Mouse (Mus musculus): ENCODE measurements around the gene Fndc7. TPM values are rescaled to one million over a fixed set of nuclear protein-coding genes. Genes with fewer than 3 reads are reported as not detected.
A peak's percentile ranks its signal among the peaks of the same experiment; 100 is the strongest.

Gene Fndc7
- polyA plus RNA-seq, 1 experiment, result 0.26 TPM

DNA sequence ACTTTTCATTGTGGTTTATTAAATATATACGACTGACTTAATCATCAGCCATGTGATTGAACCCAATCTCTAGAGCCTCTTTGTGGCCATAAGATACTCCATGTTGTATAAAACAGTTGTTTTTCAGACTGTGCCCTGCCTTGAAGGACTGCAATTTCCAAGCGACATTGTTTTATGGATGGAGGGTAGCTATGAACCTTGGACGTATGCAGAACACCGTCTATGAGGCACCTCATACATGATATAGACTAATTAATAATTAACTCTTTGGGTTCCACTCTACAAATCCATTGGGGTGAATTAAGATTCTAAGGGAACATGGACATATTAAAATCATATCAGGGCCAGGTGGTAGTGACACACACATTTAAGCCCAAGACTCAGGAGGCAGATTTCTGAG lies 35.9 kb upstream of the Fndc7 start:
- H3K4me3 ChIP-seq, result no peak overlapping the region
- no peak for TF ChIP-seq MYOD1 (IDR thresholded peaks at IDR 0.05; ENCODE audit: control insufficient read depth in 1 of 3, insufficient read length in 2 of 3, low read depth in 2 of 3)
- no peak overlapping the region for H3K4me2 ChIP-seq (ENCODE audit: low read depth)
- H3K36me3 ChIP-seq (ENCODE audit: control insufficient read depth, insufficient read depth), result no peaks in the 10 kb centered on the region
- H3K79me2 ChIP-seq (ENCODE audit: control insufficient read depth, insufficient read depth), result no peaks in the 10 kb centered on the region
- H3K27me3 ChIP-seq (ENCODE audit: control insufficient read depth, insufficient read depth, insufficient read length), result no peaks in the 10 kb centered on the region
- no peak overlapping the region for H3ac ChIP-seq (ENCODE audit: control insufficient read depth, insufficient read length)

DNA sequence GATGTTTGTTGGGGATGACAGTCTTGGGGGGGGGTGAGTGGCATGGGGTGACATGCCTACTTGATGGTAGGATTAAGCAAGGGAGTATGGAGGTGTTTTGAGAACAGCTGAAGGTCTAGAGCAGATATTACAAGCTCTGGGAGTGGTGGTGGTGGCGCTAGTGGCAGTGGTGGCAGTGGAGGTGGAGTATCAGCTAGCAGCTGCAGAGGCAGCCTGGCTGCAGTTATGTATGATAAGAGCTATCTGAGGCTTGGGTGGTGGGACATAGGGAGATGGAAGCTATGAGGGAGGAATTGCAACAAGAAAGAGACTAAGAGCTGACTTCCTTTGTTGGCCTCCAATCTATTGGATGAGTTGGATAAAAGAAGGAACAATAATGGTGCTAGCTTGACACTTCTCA lies 32.0 kb upstream of the Fndc7 start:
- Histone ChIP-seq H3K36me3 (ENCODE audit: control insufficient read depth, insufficient read depth) (no peaks in the 10 kb centered on the region), H3K4me3 (no peak overlapping the region), H3K27me3 (ENCODE audit: control insufficient read depth, insufficient read depth, insufficient read length) (no peaks in the 10 kb centered on the region), H3K4me2 (ENCODE audit: low read depth) (no peak overlapping the region), H3ac (ENCODE audit: control insufficient read depth, insufficient read length) (no peak overlapping the region), H3K79me2 (ENCODE audit: control insufficient read depth, insufficient read depth) (no peaks in the 10 kb centered on the region)
- TF ChIP-seq TCF3 (IDR thresholded peaks at IDR 0.05; ENCODE audit: insufficient read length, low read depth) (no peak), MYOD1 (IDR thresholded peaks at IDR 0.05; ENCODE audit: control insufficient read depth in 1 of 3, insufficient read length in 2 of 3, low read depth in 2 of 3) (peak in 1 of 3 experiments; percentile 30), USF1 (IDR thresholded peaks at IDR 0.05; ENCODE audit: low read depth) (no peak)

DNA sequence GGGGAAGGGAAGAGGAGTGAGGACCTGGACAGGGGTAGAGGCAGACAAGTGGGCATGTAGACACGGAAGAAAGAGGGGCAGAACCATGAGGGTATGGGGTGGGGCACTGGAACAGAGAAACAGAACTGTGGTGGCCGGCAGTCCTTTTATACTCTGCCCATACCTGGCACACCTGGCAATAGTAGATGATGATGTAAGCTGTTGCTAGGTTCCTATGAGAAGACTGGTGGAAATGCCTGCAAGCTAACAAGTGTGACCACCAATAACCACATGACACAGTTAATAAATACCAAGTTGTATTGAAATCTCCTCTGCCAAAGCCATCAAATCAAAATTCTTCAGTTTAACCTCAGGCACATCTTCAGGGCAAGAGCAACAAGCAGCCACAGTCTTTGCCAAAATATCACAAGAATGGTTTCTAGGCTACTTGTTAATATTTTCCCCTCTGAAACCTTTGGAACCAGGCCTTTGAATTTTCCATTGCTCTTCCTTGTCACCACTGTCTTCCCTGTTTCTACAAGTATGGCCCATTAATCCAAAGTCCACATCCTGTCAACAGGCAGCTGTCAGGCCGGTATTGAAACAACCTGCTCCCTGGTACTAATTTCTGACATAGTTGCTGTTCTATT lies 30.7 kb upstream of the Fndc7 start:
- H3ac ChIP-seq (ENCODE audit: control insufficient read depth, insufficient read length), result no peak overlapping the region
- H3K79me2 ChIP-seq (ENCODE audit: control insufficient read depth, insufficient read depth), result no peaks in the 10 kb centered on the region

DNA sequence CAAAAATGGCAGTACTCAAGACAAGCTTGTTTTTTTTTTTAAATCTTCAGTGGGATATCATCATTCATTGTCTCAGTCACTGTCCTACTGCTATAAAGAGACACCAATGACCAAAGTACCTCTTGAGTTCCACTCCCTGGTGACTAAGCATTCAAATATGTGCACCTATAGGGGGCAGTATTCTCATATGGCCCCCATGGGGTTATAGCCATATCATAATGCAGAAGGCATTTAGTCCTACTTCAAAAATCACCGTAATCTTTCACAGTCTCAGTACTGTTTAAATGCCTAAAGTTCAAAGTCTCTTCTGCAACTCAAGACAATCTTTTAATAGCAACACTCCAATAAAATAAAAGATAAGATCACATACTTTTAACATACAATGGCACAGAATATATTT lies 29.0 kb upstream of the Fndc7 start:
- Histone ChIP-seq H3K36me3 (ENCODE audit: control insufficient read depth, insufficient read depth) (no peaks in the 10 kb centered on the region), H3K27me3 (ENCODE audit: control insufficient read depth, insufficient read depth, insufficient read length) (no peaks in the 10 kb centered on the region), H3K4me2 (ENCODE audit: low read depth) (no peak overlapping the region), H3ac (ENCODE audit: control insufficient read depth, insufficient read length) (no peak overlapping the region), H3K4me3 (no peak overlapping the region), H3K79me2 (ENCODE audit: control insufficient read depth, insufficient read depth) (no peaks in the 10 kb centered on the region)
- TF ChIP-seq POLR2A (IDR thresholded peaks at IDR 0.05; ENCODE audit: insufficient read length, low read depth) (no peak), USF1 (IDR thresholded peaks at IDR 0.05; ENCODE audit: low read depth) (no peak), POLR2AphosphoS2 (IDR thresholded peaks at IDR 0.05; ENCODE audit: insufficient read length, low read depth) (no peak), TCF12 (IDR thresholded peaks at IDR 0.05; ENCODE audit: insufficient read depth, poor library complexity, severe bottlenecking) (no peak), TCF3 (IDR thresholded peaks at IDR 0.05; ENCODE audit: insufficient read length, low read depth) (no peak), E2F4 (IDR thresholded peaks at IDR 0.05; ENCODE audit: insufficient read depth) (no peak), CEBPB (IDR thresholded peaks at IDR 0.05; ENCODE audit: insufficient read depth, poor library complexity, severe bottlenecking) (no peak), REST (IDR thresholded peaks at IDR 0.05; ENCODE audit: insufficient read depth, insufficient read length) (no peak), SRF (IDR thresholded peaks at IDR 0.05; ENCODE audit: control insufficient read depth, insufficient read length, low read depth) (no peak), MAX (IDR thresholded peaks at IDR 0.05; ENCODE audit: low read depth) (no peak), MYOG (IDR thresholded peaks at IDR 0.05; ENCODE audit: control insufficient read depth in 1 of 3, insufficient read depth in 1 of 3, insufficient read length in 2 of 3, low read depth in 2 of 3) (no peak), MYOD1 (IDR thresholded peaks at IDR 0.05; ENCODE audit: control insufficient read depth in 1 of 3, insufficient read length in 2 of 3, low read depth in 2 of 3) (no peak)

More for the DNA sequence above, 30.7 kb upstream of the Fndc7 start:
- TF ChIP-seq USF1 (IDR thresholded peaks at IDR 0.05; ENCODE audit: low read depth) (no peak), CEBPB (IDR thresholded peaks at IDR 0.05; ENCODE audit: insufficient read depth, poor library complexity, severe bottlenecking) (no peak), TCF12 (IDR thresholded peaks at IDR 0.05; ENCODE audit: insufficient read depth, poor library complexity, severe bottlenecking) (no peak), E2F4 (IDR thresholded peaks at IDR 0.05; ENCODE audit: insufficient read depth) (no peak), REST (IDR thresholded peaks at IDR 0.05; ENCODE audit: insufficient read depth, insufficient read length) (no peak), MAX (IDR thresholded peaks at IDR 0.05; ENCODE audit: low read depth) (no peak), POLR2A (IDR thresholded peaks at IDR 0.05; ENCODE audit: insufficient read length, low read depth) (no peak), POLR2AphosphoS2 (IDR thresholded peaks at IDR 0.05; ENCODE audit: insufficient read length, low read depth) (no peak), TCF3 (IDR thresholded peaks at IDR 0.05; ENCODE audit: insufficient read length, low read depth) (no peak), SRF (IDR thresholded peaks at IDR 0.05; ENCODE audit: control insufficient read depth, insufficient read length, low read depth) (no peak), MYOD1 (IDR thresholded peaks at IDR 0.05; ENCODE audit: control insufficient read depth in 1 of 3, insufficient read length in 2 of 3, low read depth in 2 of 3) (no peak)
- Histone ChIP-seq H3K4me3 (no peak overlapping the region), H3K27me3 (ENCODE audit: control insufficient read depth, insufficient read depth, insufficient read length) (no peaks in the 10 kb centered on the region), H3K36me3 (ENCODE audit: control insufficient read depth, insufficient read depth) (no peaks in the 10 kb centered on the region), H3K4me2 (ENCODE audit: low read depth) (no peak overlapping the region)

DNA sequence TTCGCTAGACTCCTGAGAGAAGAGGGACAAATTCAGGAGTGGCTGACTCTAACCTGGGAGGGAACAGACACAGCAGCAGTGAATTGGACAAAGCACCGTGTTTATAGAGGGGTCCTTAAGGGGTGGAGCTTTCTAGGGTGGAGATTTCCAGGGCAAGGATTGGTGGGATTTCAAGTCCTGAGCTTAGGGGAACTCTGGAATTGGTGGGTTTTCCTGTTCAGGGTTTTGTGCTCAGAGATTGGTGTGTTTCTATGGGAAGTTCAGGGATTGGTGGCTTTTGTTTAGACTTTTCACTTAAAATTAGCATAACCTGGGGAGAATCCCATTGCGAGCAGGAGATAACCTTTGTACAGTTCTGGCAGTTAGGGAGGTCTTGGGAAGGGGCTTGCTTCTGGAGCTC lies 28.2 kb upstream of the Fndc7 start:
- no peaks in the 10 kb centered on the region for H3K79me2 ChIP-seq (ENCODE audit: control insufficient read depth, insufficient read depth)
- no peak overlapping the region for H3ac ChIP-seq (ENCODE audit: control insufficient read depth, insufficient read length)
- H3K4me2 ChIP-seq (ENCODE audit: low read depth), result no peak overlapping the region
- TF ChIP-seq CEBPB (IDR thresholded peaks at IDR 0.05; ENCODE audit: insufficient read depth, poor library complexity, severe bottlenecking), result no peak
- no peak for TF ChIP-seq USF1 (IDR thresholded peaks at IDR 0.05; ENCODE audit: low read depth)
- TF ChIP-seq REST (IDR thresholded peaks at IDR 0.05; ENCODE audit: insufficient read depth, insufficient read length), result no peak
- TF ChIP-seq MYOG (IDR thresholded peaks at IDR 0.05; ENCODE audit: control insufficient read depth in 1 of 3, insufficient read depth in 1 of 3, insufficient read length in 2 of 3, low read depth in 2 of 3), result no peak
- no peaks in the 10 kb centered on the region for H3K36me3 ChIP-seq (ENCODE audit: control insufficient read depth, insufficient read depth)
- H3K4me3 ChIP-seq, result no peak overlapping the region
- no peaks in the 10 kb centered on the region for H3K27me3 ChIP-seq (ENCODE audit: control insufficient read depth, insufficient read depth, insufficient read length)
